Mouse (Mus musculus) intestine, embryonic 16.5 days (tissue): ENCODE measurements around the gene Lactb. TPM values are rescaled to one million over a fixed set of nuclear protein-coding genes. Genes with fewer than 3 reads are reported as not detected.

Experiments
- ATAC-seq: fragments of 200-750 bp; cut with Nextera tagmentation; 2 replicates; pipeline ENCODE4 v1.8.0; 2017; ENCODE audit warnings: moderate TSS enrichment, moderate library complexity
- H3K27ac ChIP-seq: fragments of 300-500 bp; sonication (generic); 2 replicates; pipeline ENCODE4 v1.5.1; 2014; ENCODE audit warnings: mild to moderate bottlenecking, low read length
- H3K27me3 ChIP-seq: fragments of 300-500 bp; sonication (generic); replicated peaks from 2 replicates; pipeline ENCODE4 v1.6.1; 2014; ENCODE audit warnings: low read length, control low read depth, mixed read lengths; ENCODE audit not compliant: control insufficient read depth, insufficient read depth
- H3K36me3 ChIP-seq: fragments of 300-500 bp; sonication (generic); 2 replicates; pipeline ENCODE4 v1.6.1; 2014; ENCODE audit warnings: low read length, control low read depth; ENCODE audit not compliant: control insufficient read depth, insufficient read depth
- H3K4me1 ChIP-seq: fragments of 300-500 bp; sonication (generic); 2 replicates; pipeline ENCODE4 v1.6.1; 2014; ENCODE audit warnings: low read length, control low read depth, mixed read lengths; ENCODE audit not compliant: control insufficient read depth, insufficient read depth
- H3K4me2 ChIP-seq: fragments of 300-500 bp; sonication (generic); 2 replicates; pipeline ENCODE4 v1.6.1; 2014; ENCODE audit warnings: low read depth, low read length, control low read depth
- H3K4me3 ChIP-seq: fragments of 300-500 bp; sonication (generic); 2 replicates; pipeline ENCODE4 v1.5.1; 2014; ENCODE audit warnings: mild to moderate bottlenecking, low read length
- H3K9ac ChIP-seq: fragments of 300-500 bp; sonication (generic); 2 replicates; pipeline ENCODE4 v1.6.1; 2014; ENCODE audit warnings: low read depth, low read length
- H3K9me3 ChIP-seq: fragments of 300-500 bp; sonication (generic); 2 replicates; pipeline ENCODE4 v1.6.1; 2016; ENCODE audit warnings: low read length, control low read depth; ENCODE audit not compliant: control insufficient read depth
- WGBS: fragments of 180-500 bp; shearing (Covaris S2); extraction: QIAGEN DNeasy Blood & Tissue Kit; methylation state at CpG from one replicate; pipeline ENCODE4 v1.1.7; 2014; 5-methylcytosine and 5-hydroxymethylcytosine counted together
- polyA plus RNA-seq: library from polyadenylated mRNA; unstranded; fragments of >200 nt; fragmentation: Nextera tagmentation; extraction: Ambion mirVana; gene quantifications from 2 replicates; pipeline ENCODE4 v1.2.1, GENCODE M21; 2015

The Lactb gene
- polyA plus RNA-seq: 5.6 and 6.7 TPM in 2 replicates

- Histone ChIP-seq H3K4me2 (peak within 1 kb of the TSS; percentile 77), H3K9me3 (no peaks in the 10 kb centered on the region), H3K9ac (peak within 1 kb of the TSS; percentile 79), H3K4me3 (peak within 1 kb of the TSS; percentile 97), H3K36me3 (no peaks in the 10 kb centered on the region), H3K27ac (peak within 1 kb of the TSS; percentile 80), H3K27me3 (no peaks in the 10 kb centered on the region), H3K4me1 (peaks cover 2% of the 10 kb centered on the region; the same call in 1 of the 2 replicates)
- ATAC-seq: peak; percentile 99
- WGBS: 0% methylated on average over 31 of the region's 32 CpGs
Observed at GRCm38 (mm10) chr9:66975239-66975645, at the start of gene Lactb. Gene Lactb (minus strand): TSS chr9:66975484.

DNA sequence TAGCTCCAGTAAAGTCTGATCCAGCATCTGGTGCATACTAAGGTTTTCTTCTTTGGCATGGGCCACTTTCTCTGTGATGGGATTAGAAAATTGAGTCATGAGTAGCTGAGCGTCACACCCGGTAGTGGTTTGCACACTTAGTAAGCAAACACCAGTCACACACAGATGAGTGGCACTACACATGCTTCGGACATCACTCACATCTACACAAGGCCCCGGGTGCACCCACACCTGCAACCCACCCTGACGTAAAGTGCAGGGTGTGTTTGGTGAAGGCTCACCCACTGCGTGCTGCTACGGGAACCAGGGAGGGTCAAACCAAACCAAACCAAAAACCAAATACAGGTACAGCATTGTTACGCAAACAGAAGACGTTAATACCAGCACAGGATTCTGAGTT lies 48.1 kb upstream of the Lactb start:
- no peak for ATAC-seq
- no peak overlapping the region for H3K27ac ChIP-seq
- H3K9me3 ChIP-seq: no peaks in the 10 kb centered on the region
- H3K4me2 ChIP-seq: no peak overlapping the region
- H3K4me1 ChIP-seq: peaks cover 11% of the 10 kb centered on the region
- no peak overlapping the region for H3K4me3 ChIP-seq
- no peak overlapping the region for H3K9ac ChIP-seq
- 88% methylated on average over 9 of the region's 9 CpGs for WGBS
- H3K27me3 ChIP-seq: no peaks in the 10 kb centered on the region
- peaks cover 21% of the 10 kb centered on the region for H3K36me3 ChIP-seq

DNA sequence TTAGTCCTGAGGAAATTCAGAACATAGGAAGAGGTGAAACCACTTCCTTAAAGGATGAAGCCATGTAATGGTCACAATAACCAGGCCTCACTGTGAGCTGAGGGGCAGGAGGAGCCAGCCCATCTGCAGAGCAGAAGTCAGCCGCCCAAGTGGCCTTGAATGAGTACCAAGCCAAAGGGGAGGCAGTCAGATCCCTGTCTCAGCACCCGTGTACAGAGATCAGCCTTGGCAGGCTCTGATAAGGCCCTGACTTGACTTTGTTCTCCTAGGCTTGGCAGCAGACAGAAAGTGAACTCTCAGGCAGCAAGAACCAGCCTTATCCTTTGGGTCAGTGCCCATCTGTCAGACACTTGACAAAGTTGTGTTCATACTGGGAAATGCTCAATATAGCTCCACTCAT lies 44.8 kb upstream of the Lactb start:
- Histone ChIP-seq H3K4me1 (peaks cover 6% of the 10 kb centered on the region; the same call in 1 of the 2 replicates), H3K27ac (no peak overlapping the region), H3K4me3 (no peak overlapping the region), H3K4me2 (no peak overlapping the region), H3K9me3 (no peaks in the 10 kb centered on the region), H3K27me3 (no peaks in the 10 kb centered on the region), H3K36me3 (peaks cover 12% of the 10 kb centered on the region; the same call in 1 of the 2 replicates), H3K9ac (no peak overlapping the region)
- ATAC-seq: peak; percentile 38; the same call in 1 of the 2 replicates
- 65% methylated on average over 2 of the region's 2 CpGs for WGBS

GRCm38 (mm10) chr9:67013501-67013900 lies 38.2 kb upstream of the Lactb start:
- 27% methylated on average over 2 of the region's 2 CpGs for WGBS
- no peak overlapping the region for H3K9ac ChIP-seq
- H3K27me3 ChIP-seq: no peaks in the 10 kb centered on the region
- no peaks in the 10 kb centered on the region for H3K36me3 ChIP-seq
- peaks cover 18% of the 10 kb centered on the region for H3K4me1 ChIP-seq
- H3K27ac ChIP-seq: no peak overlapping the region
- no peaks in the 10 kb centered on the region for H3K9me3 ChIP-seq
- no peak for ATAC-seq
- H3K4me2 ChIP-seq: no peak overlapping the region
- H3K4me3 ChIP-seq: no peak overlapping the region

GRCm38 (mm10) chr9:67012470-67012869 lies 37.2 kb upstream of the Lactb start:
- WGBS: 42% methylated on average over 3 of the region's 3 CpGs
- no peaks in the 10 kb centered on the region for H3K9me3 ChIP-seq
- no peaks in the 10 kb centered on the region for H3K27me3 ChIP-seq
- ATAC-seq: peak; percentile 39
- no peaks in the 10 kb centered on the region for H3K36me3 ChIP-seq
- 0 out of 2 replicates have a peak overlapping the region, but pooled peaks have one; percentile 28 for H3K27ac ChIP-seq
- no peak overlapping the region for H3K4me2 ChIP-seq
- H3K9ac ChIP-seq: no peak overlapping the region
- peaks cover 19% of the 10 kb centered on the region for H3K4me1 ChIP-seq
- H3K4me3 ChIP-seq: no peak overlapping the region

DNA sequence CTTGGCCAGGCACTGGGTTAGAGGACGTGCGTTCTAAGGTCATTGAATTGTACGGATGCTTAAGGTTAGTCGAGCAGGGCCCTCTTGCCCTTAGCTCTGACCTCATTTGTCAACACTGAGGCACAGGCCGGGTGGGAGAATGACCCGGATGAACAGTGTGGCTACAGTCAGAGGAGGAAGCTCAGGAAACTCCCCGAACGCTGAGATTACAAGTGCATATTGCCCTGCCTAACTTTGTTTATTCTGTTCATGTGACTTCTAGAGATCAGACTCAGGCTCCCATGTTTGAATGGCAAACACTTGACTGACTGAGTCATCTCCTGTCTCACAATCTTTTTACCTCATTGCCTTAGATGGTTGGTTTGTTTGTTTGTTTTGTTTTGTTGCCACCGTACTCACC lies 36.2 kb upstream of the Lactb start:
- ATAC-seq: peak; percentile 59; the same call in 1 of the 2 replicates
- Histone ChIP-seq H3K27ac (no peak overlapping the region), H3K4me1 (peaks cover 19% of the 10 kb centered on the region), H3K36me3 (no peaks in the 10 kb centered on the region), H3K27me3 (no peaks in the 10 kb centered on the region), H3K4me3 (no peak overlapping the region), H3K9ac (no peak overlapping the region), H3K9me3 (no peaks in the 10 kb centered on the region), H3K4me2 (no peak overlapping the region)
- 49% methylated on average over 9 of the region's 9 CpGs for WGBS

DNA sequence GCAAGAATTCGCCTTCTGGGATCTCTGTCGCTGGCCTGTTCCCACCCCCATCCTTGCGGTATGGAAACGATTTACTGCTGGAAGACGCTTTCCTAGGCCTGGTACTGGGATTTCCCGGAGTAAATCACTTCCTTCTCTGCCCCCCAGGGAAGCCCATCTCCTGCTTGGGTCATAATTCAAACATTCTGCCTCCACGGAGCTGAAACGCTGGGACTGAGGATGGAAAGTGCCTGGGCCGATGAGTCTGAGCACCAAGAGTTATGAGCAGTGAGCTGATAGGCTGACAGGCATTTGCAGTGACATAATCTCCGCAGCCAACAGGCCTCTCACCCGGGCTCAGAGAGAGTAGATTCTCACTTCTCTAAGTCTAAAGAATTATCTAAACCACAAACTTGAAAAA lies 33.5 kb upstream of the Lactb start:
- no peak overlapping the region for H3K4me3 ChIP-seq
- H3K36me3 ChIP-seq: no peaks in the 10 kb centered on the region
- WGBS: 30% methylated on average over 11 of the region's 11 CpGs
- H3K4me2 ChIP-seq: no peak overlapping the region
- no peak overlapping the region for H3K9ac ChIP-seq
- H3K27me3 ChIP-seq: no peaks in the 10 kb centered on the region
- ATAC-seq: no peak
- H3K9me3 ChIP-seq: no peaks in the 10 kb centered on the region
- H3K27ac ChIP-seq: no peak overlapping the region
- peaks cover 25% of the 10 kb centered on the region for H3K4me1 ChIP-seq

DNA sequence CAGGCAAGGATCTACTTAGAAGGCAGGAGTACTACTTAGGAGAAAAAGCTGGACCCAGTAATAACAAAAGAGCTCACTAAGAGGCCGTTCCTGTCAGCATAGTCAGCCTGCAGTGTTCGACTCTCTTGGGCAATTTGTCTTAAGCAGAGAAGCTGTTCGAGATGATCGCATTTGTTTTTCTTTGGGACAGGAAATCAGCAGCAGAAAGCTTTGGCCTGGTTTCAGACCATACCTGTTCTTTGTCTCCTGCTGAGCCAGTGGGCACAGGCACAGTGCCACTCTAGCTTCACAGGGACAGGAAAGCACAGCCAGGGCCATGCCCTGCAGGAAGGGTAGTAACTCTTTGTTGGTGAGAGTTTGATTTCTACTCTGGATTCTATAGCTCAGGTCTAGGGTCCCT lies 31.1 kb upstream of the Lactb start:
- Histone ChIP-seq H3K9me3 (no peaks in the 10 kb centered on the region), H3K9ac (no peak overlapping the region), H3K36me3 (no peaks in the 10 kb centered on the region), H3K27ac (no peak overlapping the region), H3K4me3 (no peak overlapping the region), H3K4me1 (peaks cover 11% of the 10 kb centered on the region), H3K27me3 (no peaks in the 10 kb centered on the region), H3K4me2 (no peak overlapping the region)
- no peak for ATAC-seq
- WGBS: 45% methylated on average over 4 of the region's 4 CpGs

DNA sequence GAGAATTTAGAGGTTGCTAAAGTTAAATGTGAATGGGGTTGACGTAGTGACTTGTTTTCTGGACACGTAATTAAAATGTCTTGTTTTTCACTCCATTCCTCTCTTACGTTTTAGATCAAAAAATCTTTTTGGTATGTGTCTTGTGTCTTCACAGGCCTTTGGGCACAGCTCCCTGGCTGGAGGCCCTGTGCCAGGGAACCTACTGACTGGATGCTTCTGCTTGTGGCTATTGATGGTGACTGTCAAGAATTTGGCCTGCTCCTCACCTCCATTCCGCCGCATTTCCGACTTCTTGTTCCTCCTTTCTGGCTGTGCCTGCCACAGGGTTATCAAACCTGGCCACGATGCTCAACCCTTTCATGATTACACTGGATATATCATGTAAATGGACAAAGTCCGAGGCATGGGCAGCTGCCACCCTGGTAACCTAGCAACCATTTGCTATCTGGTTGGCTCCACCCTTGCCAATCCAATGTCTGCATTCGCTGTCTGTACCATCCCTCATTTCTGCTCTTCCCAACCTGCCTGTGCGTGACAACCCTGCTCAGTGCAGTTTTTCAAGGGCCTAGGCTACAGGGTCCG lies 30.0 kb upstream of the Lactb start:
- no peak overlapping the region for H3K4me2 ChIP-seq
- no peaks in the 10 kb centered on the region for H3K9me3 ChIP-seq
- H3K4me3 ChIP-seq: no peak overlapping the region
- H3K27ac ChIP-seq: no peak overlapping the region
- H3K27me3 ChIP-seq: no peaks in the 10 kb centered on the region
- no peaks in the 10 kb centered on the region for H3K36me3 ChIP-seq
- peaks cover 11% of the 10 kb centered on the region for H3K4me1 ChIP-seq
- H3K9ac ChIP-seq: no peak overlapping the region; the same call in 1 of the 2 replicates
- WGBS: 62% methylated on average over 11 of the region's 11 CpGs
- peak; percentile 67 for ATAC-seq

DNA sequence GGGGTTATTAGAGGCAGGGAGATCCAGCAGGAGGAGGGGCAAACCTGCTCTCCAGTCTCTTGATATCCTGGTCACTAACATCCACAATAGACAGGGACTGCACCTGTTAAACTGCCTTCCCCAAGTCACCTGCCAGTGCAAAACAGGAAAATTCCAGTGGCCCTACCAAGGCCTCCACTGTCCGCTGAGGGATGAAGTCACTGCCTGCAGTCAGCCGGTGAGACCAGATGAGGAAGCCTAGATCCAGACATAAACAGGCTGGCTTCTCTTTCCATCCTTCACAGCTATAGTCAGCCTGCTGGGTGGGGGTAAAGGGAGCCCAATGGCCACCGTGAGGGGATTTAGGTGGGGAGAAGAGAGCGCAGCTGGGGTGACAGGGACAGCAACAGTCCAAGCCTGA lies 28.4 kb upstream of the Lactb start:
- 57% methylated on average over 4 of the region's 4 CpGs for WGBS
- Histone ChIP-seq H3K4me2 (no peak overlapping the region), H3K4me1 (peaks cover 9% of the 10 kb centered on the region), H3K27ac (no peak overlapping the region), H3K4me3 (no peak overlapping the region), H3K27me3 (no peaks in the 10 kb centered on the region), H3K9me3 (no peaks in the 10 kb centered on the region), H3K9ac (no peak overlapping the region), H3K36me3 (no peaks in the 10 kb centered on the region)
- ATAC-seq: no peak
